14 mouse cellular contexts compared by ENCODE assay signal in the genomic region with DNA sequence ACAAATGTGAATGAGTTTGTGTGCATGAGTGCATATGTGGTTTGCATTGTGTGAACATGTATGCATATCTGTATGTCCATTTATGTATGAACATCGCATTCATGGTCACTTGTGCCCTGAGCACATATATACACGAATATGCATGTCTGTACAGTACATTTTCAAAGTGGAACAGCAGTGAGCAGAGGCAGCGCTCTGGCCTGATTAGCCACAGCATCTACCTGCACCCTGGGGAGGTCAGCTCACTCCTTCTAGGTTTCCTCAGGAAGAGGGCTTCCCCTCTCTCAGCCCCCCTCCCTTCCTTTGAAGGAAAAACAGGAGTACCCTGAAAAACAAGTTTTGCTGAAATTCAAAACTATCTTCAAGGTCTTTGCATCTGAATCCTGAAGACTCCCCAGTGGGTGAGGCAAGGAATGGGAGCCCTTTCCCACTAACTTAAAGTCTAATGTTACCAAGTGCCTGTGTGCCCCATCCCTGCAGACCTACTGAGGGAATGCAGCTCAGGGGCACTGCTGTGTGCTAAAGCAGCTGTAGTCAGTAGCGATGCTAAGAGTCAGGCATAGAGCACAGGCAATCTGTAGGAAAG. TPM values are rescaled to one million over a fixed set of nuclear protein-coding genes. Genes with fewer than 3 reads are reported as not detected.
DNase-seq lines count a peak whose midpoint lies in the region; ATAC-seq lines count a peak whose summit lies in the region.
"Had no signal": no experiment of that assay in that cellular context is flagged by ENCODE, and none has a peak within 500 bp of the region (broad histone marks: within the 10 kb centered on the region; RNA-seq: fewer than 3 reads in every experiment).

No protein-coding gene starts in this region.

- peaks cover 12% of the 10 kb centered on the region for H3K27me3 ChIP-seq in heart, embryonic 13.5 days (replicated peaks)
- H3K27me3 ChIP-seq in megakaryocyte, embryonic 14.5 days (replicated peaks): no peaks in the 10 kb centered on the region
- H3K27me3 ChIP-seq in embryonic facial prominence, embryonic 12.5 days: peaks cover 13% of the 10 kb centered on the region
- H3K27me3 ChIP-seq in limb, embryonic 12.5 days: peaks cover 13% of the 10 kb centered on the region; the same call in 1 of the 2 replicates

- peaks cover 71% of the 10 kb centered on the region for H3K4me1 ChIP-seq in heart, embryonic 13.5 days
- H3K4me1 ChIP-seq in megakaryocyte, embryonic 14.5 days: peaks cover 97% of the 10 kb centered on the region
- H3K4me1 ChIP-seq in embryonic facial prominence, embryonic 12.5 days: peaks cover 39% of the 10 kb centered on the region
- peaks cover 40% of the 10 kb centered on the region for H3K4me1 ChIP-seq in limb, embryonic 12.5 days (replicated peaks)

- no peak for DNase-seq in heart, adult 9 months (ENCODE audit: low spot score in 2 of 2)
- DNase-seq in right cerebral cortex, postnatal 14 days: no peak
- DNase-seq in layer of hippocampus, adult 18-20 months (ENCODE audit: low spot score in 2 of 2): no peak
- DNase-seq: cerebellum, postnatal 10 days; gastrocnemius, postnatal 25 days; kidney, postnatal 14 days; lung, adult 18-20 months; right cerebral cortex, postnatal 25 days had no signal

- peak overlapping the region; percentile 84 for H3K9ac ChIP-seq in heart, embryonic 13.5 days
- no peak overlapping the region for H3K9ac ChIP-seq in embryonic facial prominence, embryonic 12.5 days
- no peak overlapping the region for H3K9ac ChIP-seq in limb, embryonic 12.5 days (replicated peaks)
- H3K9ac ChIP-seq: stomach, embryonic 15.5 days had no signal

- H3K9me3 ChIP-seq in heart, embryonic 13.5 days: no peaks in the 10 kb centered on the region
- no peaks in the 10 kb centered on the region for H3K9me3 ChIP-seq in megakaryocyte, embryonic 14.5 days
- no peaks in the 10 kb centered on the region for H3K9me3 ChIP-seq in embryonic facial prominence, embryonic 12.5 days
- H3K9me3 ChIP-seq in limb, embryonic 12.5 days: no peaks in the 10 kb centered on the region
- H3K9me3 ChIP-seq: stomach, embryonic 15.5 days had no signal

- H3K36me3 ChIP-seq in heart, embryonic 13.5 days: peaks cover 3% of the 10 kb centered on the region; the same call in 1 of the 2 replicates
- H3K36me3 ChIP-seq in megakaryocyte, embryonic 14.5 days (replicated peaks; ENCODE audit: low read length): peaks cover 65% of the 10 kb centered on the region
- H3K36me3 ChIP-seq in embryonic facial prominence, embryonic 12.5 days: no peaks in the 10 kb centered on the region
- H3K36me3 ChIP-seq in limb, embryonic 12.5 days: no peaks in the 10 kb centered on the region
- H3K36me3 ChIP-seq: stomach, embryonic 15.5 days had no signal

- ATAC-seq in heart, embryonic 13.5 days (ENCODE audit: extremely low read depth, insufficient number of reproducible peaks, low FRiP score, low TSS enrichment): no peak
- no peak for ATAC-seq in megakaryocyte, adult 5-6 weeks (ENCODE audit: poor library complexity, severe bottlenecking)
- no peak for ATAC-seq in embryonic facial prominence, embryonic 12.5 days (ENCODE audit: insufficient number of reproducible peaks, insufficient read depth, low FRiP score, low TSS enrichment)
- ATAC-seq in limb, embryonic 12.5 days (ENCODE audit: insufficient number of reproducible peaks, insufficient read depth, low FRiP score, low TSS enrichment, low read depth): no peak

- peak overlapping the region; percentile 91 for H3K4me2 ChIP-seq in heart, embryonic 13.5 days
- peak overlapping the region; percentile 82 for H3K4me2 ChIP-seq in embryonic facial prominence, embryonic 12.5 days (replicated peaks)
- H3K4me2 ChIP-seq in limb, embryonic 12.5 days: peak overlapping the region; percentile 97

- peak overlapping the region; percentile 68 for H3K4me3 ChIP-seq in heart, embryonic 13.5 days
- H3K4me3 ChIP-seq in megakaryocyte, embryonic 14.5 days (replicated peaks): peak overlapping the region; percentile 99
- no peak overlapping the region for H3K4me3 ChIP-seq in embryonic facial prominence, embryonic 12.5 days
- H3K4me3 ChIP-seq in limb, embryonic 12.5 days (replicated peaks): 0 out of 2 replicates have a peak overlapping the region, but pooled peaks have one; percentile 2
- H3K4me3 ChIP-seq: stomach, embryonic 15.5 days had no signal

- WGBS in heart, embryonic 13.5 days: 65% methylated on average over 4 of the region's 4 CpGs
- 37% methylated on average over 4 of the region's 4 CpGs for WGBS in embryonic facial prominence, embryonic 12.5 days
- 58% methylated on average over 4 of the region's 4 CpGs for WGBS in limb, embryonic 12.5 days

- 0 out of 2 replicates have a peak overlapping the region, but pooled peaks have one; percentile 2 for H3K27ac ChIP-seq in heart, embryonic 13.5 days (replicated peaks)
- no peak overlapping the region for H3K27ac ChIP-seq in embryonic facial prominence, embryonic 12.5 days
- no peak overlapping the region for H3K27ac ChIP-seq in limb, embryonic 12.5 days
- H3K27ac ChIP-seq: stomach, embryonic 15.5 days had no signal

RNA-seq across cellular contexts. Expression of gene Col18a1, which starts 2.9 kb away (rescaled TPM):
- polyA plus RNA-seq in heart, embryonic 13.5 days (2015; fragmentation: Nextera tagmentation; extraction: Ambion mirVana): 143 and 155 TPM in 2 replicates
- 946 and 2,951 TPM in 2 replicates for polyA plus RNA-seq in megakaryocyte, embryonic 14.5 days (2012; ENCODE audit: insufficient read depth, low replicate concordance)
- total RNA-seq in megakaryocyte, adult 5-6 weeks (2015): 0.09 TPM in 1 of 2 replicates, not detected in the other
- not detected in 2 replicates for total RNA-seq in megakaryocyte, adult 5-6 weeks (2017)
- polyA plus RNA-seq in embryonic facial prominence, embryonic 12.5 days (2016; fragmentation: Nextera tagmentation; extraction: Ambion mirVana): 122 and 127 TPM in 2 replicates
- polyA plus RNA-seq in limb, embryonic 12.5 days (2016; fragmentation: Nextera tagmentation; extraction: Ambion mirVana): 104 and 105 TPM in 2 replicates
- total RNA-seq in layer of hippocampus, adult 18-20 months (2021): 1 to 10 TPM; 3.3 to 3.5 TPM
